Mouse (Mus musculus) layer of hippocampus, adult 9-11 months (tissue): ENCODE measurements around the gene Scamp1.

ENCODE experiments used
- DNase-seq: peaks from one replicate; pipeline ENCODE4 v3.0.0; 2022

The Scamp1 gene

DNA sequence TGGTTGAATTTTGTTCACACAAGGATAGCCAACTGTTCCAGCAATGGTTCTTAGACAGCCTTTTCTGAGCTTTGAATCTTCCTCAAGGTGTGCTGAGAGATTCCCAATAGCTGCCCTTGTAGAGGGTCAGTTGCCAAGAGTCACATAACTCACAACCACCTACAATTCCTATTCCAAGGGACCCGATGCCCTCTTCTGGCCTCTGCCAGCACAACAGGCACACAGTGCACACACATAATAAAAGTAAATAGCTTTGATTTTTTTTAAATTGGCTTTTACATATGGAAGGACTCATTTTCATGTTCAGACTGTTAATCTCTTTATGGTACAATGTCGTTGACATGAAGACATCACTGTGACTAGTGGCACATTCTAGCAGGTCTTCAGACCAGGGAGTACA is 72.9 kb downstream of the Scamp1 start:
- DNase-seq = no peak

DNA sequence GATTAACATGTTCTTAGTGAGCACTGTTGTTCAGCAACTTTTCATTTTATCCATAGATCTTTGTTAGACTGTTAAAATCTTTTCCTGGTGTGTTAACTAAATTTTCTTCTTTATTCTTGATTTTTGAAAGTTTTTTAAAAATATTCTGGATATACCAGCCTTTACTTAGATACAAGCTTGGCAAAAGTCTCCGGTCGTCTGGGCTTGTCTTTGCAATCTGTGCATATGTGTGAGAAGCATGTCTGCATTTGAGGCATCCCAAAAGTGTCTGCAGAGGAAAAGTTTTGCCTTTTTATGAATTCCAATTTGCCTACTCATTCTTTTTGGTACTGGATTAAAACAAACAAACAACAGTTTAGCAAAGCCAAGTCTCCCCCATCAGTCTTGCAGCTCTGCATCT is 73.5 kb downstream of the Scamp1 start:
- no peak for DNase-seq

DNA sequence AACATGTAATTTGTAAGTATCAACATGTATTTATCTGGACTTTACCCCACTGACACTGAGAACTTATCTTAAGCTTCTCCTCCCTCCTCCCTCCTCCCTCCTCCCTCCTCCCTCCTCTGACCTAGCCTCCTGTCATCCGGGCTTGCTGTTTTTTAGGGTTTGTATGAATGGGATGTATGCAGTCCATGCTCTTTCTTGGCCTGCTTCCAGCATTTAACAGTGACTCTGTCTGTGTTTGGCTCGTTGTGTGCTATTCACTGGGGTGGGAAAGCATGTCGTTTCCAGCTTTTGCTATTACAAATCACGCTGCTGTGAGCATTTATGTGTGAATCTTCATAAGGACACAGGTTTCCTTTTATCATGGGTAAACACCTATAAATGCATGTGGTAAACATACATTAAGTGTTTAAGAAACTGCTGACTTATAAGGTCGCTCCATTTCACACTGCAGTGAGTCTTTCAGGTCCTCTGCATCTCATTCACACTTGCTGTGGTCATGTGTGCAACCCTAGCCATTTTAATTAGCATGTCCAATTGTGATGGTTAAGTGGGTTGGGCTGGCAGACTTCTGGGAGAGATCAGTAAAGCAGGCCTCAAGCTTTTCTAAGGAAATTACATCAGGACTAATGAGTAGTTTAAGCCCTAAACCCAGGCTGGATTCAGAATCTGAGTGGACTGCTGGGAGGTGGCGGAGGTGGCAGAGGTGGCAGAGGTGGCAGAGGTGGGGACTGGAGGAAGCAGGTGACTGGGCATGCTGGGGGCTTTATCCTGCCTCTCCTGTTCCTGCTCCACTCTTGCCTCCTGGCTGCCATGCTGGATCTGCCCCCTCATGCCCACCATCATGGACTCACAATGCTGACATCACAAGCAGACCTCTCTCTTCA is 74.2 kb downstream of the Scamp1 start:
- no peak for DNase-seq

DNA sequence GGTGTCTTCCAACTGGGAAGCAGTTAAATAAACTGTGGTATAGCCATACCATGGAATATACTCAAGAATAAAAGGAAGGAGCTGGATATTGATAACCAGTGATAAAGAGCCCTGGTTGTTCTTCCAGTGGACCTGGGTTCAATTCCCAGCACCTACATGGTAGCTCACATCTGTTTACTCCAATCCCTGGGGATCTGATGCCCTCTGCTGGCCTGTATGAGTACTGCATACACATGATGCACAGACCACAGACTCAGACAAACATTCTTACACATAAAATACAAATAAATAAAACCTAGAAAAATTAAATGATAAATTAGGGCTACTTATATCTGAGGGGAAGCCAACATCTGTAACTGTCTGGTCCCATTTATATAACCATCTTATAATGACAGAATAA is 76.8 kb downstream of the Scamp1 start:
- no peak for DNase-seq

DNA sequence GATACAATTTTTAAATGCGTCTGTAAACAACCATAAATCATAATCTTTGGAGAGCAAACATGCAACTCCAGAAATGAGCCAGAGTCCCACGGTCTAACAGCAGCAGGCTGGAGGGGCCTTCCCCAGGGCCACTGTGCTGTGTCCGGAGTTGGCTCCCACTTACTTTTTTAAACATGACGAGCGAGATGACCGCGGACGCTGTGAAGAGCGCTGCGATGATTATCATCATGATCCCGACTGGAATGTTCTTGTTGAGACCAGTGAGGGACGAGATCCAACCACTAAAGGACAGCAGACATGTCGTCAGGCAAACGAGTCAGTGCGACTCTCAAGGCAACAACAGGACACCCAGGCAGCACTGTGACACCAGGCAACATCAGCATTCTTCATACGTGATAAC is 77.7 kb downstream of the Scamp1 start:
- no peak for DNase-seq

DNA sequence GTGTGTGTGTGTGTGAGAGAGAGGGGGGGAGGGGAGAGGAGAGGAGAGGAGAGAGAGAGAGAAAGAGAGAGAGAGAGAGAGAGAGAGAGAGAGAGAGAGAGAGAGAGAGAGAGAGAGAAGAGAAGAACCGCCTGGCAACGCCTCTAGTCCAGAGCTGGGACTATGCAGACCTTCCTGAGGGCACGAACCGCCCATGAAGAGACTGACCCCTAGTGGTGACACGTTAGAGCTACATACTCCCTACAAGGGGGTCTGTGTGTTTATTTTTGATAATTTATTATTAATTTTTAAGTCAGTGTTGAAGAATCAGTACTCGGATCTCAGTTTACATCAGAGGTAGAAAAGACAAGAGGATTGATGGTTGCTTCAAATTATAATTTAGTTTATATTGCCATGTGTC is 80.4 kb downstream of the Scamp1 start:
- DNase-seq = no peak

DNA sequence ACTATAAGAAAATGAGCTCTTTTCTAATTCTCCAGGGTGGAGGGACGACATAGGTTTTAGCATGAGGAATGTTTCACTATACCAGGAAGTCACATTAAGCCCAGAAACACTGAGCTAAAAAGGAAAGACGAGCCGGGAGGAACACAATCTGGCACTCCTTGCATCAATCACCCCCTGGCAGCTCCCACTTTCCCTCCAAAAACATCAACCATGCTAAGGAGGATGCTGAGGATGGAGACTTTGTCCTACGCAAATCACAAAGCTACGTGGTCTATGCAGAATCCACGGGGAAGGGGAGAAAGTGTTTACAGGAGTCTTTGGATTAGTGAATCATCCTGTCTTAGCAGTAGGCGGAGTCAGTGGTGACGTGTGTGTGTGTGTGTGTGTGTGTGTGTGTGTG is 85.8 kb downstream of the Scamp1 start:
- DNase-seq = no peak

DNA sequence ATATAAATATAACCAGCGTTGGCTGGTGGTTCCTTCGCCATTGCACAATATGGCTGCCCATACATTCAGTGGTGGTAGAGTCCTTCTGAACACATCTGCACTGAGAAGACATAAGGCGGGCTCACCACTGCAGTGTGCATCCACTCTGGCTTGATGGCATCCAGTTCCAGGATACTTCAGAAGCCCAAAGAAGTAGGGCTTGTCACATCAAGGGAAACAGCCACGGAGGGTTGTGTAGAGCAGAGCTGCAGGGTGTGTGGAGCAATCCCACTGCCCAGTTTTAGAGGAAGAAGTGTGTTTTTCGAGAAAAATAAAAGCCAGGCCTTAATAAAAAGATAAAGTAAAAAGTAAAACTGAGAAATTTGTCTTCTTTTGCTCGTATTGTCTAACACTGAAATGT is 87.0 kb downstream of the Scamp1 start:
- DNase-seq = no peak

DNA sequence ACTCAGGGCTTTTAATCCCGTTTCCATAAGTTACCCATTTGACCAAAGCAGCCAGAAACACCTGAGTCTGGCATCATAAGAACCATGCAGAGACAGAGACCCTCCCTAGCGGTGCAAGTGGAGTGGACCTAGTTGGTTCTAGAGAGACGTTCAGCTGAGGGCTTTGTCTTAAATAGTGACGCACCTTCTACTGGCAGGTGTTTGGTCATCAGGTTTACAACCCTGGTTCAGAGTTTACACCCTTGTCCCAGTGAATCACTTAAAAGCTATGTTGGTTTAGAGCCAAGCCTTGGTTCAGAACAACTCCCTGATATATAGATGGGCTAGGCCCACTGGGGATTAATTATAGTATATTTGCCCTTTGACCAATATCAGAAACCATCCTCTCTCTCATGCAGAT is 92.4 kb downstream of the Scamp1 start:
- DNase-seq = no peak

DNA sequence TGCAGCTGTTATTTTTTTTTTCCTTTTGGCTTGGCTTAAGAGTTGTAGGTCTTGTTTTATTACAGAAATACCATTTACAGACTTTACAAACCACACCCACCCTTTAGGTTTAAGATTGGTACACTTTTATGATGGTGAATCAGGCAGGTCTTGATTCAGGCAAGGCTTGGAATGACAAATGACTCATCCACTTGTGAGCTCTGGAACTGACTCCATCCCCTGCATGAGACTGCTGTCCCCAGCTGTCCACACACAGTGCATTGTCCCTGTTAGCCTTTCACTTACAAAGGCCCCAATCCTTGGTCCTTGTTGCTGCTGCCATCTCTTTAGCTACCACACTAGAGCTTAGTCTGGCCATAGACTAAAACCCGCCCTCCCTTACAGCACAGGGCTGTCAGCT is 95.3 kb downstream of the Scamp1 start:
- no peak for DNase-seq

DNA sequence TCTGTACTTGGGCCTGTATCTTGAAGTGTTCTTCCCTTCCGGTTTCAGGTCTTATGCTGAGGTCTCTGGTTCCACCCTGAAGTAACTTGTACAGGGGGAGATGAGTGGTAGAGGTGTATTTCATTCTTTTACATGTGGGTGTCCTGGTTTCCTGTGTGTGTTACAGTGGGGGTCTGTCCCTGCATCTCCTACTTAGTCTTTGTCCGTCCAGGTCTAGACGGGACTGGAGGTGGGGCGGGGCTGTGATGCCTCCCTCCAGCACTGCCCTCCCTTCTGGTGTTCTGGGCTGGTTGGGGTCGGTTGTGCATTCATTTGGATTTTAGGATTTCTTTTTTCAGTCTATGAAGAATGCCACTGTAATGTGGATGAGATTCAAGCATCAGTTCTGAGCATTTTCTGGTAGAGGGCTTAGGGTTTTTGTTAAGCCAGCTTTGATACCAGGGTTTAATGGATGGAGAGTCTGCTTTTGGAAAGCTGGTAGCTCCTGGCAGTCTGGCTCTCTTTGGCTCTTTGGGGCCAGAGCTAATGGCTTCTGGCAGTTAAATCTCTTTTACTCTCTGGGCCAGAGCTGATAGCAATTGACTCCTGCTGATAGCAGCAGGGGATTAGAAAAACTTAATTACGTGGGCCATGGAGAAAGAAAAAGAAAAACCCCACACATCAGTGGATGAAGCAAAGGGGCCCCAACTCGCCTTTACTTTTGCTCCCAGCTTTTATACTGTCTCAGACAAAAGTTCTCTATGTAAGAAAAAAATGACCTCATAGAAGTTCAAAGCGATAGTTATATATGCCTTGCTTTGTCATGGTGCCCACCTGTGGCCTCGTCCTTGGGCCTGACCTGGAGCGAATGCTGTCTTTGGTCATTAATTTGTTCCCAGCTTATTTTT is 97.2 kb downstream of the Scamp1 start:
- DNase-seq = no peak

DNA sequence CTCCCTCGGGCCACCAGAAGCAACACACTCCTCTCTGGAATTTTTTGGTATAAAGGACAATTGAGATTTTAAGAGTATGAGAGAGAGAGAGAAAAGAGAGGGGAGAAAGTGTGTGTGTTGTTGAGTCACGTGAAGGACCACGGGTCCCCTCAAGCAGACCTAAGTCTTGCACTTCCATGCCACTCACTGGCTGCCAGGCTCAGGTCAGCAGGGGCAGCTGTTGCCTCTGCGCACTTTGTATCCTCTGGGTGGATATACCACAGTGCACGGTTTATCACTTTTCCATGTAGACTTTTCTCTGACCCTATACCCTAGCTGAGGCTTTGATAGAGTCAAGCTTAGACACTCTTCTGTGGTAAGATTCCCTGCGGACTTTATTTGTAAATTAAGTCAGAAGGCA is 100.0 kb downstream of the Scamp1 start:
- DNase-seq = no peak

DNA sequence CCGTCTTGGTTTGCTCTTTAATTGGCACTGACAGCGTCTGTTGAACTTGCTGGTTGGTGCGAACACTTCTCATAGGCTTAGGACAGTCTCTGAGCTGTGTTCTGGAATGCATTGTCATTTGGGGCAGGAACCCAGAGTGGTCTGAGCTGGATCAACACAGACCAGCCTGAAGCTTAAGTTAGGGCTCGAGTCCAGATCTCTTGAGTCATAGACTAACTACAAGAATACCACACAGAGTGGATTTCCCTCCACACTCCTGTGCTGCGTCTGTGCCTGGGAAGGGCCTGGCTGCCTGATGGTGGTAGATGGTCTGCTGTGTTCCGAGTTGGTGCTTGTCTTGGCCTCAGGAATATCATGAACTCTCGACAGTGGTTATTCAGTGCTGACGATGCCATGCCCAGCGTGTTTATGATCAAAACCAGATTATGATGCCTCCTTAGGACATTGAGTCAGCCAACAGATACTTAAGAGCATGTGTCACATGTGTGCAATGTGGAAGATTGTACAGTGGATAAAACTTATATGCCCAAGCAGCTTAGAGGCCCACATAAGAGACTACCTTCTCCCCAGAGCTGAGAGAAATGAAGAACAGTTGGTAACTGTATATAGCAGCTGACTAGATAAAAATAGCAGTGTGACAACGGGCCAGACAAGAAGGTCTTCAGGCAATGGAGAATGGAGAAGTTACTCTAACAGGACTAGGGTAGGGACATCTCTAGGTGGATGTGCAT is 100.8 kb downstream of the Scamp1 start:
- no peak for DNase-seq

DNA sequence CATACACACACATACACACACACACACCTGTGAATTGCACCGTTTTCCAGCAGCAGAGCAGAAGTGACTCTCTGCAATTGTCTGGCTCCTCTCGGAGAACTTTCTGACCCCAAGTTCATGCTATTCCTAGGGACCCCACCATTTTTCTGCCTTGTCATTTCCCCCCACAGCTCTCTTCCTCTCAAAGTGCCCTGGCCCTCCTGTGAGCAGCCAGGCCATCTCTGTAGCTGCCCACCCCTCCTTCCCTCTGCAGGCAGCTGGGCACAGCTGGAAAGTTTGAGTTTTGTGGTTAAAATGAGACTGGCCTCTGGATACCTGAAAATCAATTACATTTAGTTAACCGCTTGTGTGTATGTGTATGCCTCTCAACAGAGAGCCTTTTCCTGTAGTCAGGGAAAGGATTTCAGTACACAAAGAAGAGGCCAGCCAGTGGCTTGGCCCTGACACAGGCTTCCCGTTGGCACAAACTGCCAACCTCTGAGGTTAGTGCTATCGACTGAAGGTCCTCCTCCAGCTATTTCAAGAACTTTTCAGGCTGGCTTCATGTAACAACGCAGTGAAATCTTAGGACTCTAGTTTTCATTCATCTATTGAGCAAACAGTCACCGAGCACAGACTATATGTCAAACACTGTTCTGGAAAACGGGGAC is 102.2 kb downstream of the Scamp1 start:
- DNase-seq = no peak

DNA sequence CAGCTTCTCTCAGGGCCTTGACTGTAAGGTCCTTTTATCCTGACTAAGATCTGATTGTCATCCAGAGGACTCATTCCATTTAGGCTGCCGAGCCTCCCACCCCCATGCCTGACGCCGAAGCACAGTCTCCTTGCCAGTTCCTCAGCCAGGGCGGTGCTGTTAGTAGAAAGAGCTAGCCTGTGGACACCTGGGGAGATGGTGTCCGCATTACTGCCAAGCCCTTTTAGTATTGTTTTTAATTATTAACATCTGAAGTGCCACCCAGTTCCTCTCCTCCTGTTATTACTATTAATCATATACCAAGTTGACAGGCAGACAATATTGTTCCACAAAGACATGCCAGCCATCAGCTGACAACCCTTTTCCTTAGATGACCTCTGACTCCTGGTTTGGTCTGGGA is 103.6 kb downstream of the Scamp1 start:
- no peak for DNase-seq

DNA sequence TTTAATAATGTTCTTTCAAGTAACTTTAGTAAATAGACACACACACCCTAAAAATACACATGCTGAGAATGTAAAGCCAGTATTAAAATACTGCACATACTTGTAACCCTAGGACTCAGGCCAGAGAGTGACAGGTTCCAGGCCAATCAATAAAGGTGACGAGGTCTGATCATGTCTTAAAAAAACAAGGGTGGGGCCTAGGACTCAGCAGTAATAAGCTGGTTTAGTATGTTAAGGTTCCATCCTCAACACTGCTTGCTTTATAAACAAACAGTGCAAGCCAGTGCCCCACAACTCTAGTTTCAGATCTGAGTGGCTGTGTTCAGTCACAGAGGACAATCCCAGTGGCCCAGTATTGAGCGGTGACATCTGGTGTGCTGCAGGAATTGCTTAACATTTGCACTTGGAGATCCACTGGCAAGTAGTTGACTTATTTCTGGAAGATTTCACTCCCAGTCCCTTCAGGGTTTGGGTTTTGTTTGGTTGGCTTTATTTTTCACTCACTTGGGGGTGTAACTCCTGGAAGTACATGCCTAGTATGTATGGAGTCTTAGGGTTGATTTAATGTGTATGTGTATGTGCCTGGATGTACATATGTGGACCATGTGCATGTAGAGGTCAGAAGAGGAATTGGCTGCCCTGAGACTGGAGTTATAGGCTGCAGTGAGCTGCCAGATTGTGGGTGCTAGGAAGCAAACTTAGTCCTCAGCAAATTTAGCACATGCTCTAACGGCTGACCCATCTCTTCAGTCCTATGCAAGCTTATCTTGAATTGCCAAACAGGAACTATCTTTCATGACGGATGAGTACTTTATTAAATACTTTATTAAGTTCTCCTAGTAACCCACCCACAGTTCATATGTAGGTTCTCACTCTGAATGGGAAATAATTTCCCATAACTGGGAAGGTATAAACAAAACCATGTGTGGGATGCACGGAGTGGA is 104.9 kb downstream of the Scamp1 start:
- DNase-seq = no peak

DNA sequence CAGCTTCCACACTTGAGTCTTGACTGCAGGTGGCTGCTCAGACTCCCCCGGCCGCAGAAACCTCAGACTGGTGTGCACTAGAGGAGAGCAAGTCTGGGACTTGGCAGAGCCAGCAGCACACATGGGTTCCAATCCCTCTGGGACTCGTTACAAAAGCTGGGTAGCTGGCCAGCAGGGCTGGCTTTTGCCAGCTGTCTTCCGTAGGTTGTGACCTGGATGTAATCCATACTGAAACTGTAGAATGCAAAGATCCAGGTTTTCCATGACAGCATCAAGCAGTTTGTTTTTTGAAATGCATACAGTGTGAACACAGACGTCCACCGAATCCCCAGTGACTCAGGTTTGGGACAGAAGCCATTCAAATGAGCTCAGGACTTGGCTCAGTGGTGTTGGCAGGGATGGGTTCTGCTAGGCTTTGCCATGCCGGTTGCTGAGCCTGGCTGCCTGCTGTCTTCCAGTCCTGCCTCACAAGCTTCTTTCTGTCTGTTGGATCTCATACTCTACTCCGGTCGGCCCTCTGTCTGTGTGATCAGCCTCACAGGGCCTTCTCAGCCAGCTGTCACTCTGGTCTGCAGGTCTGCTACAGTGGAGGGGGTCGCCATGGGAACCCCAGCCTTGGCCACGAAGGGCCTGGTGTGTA is 107.1 kb downstream of the Scamp1 start:
- peak; percentile 91 for DNase-seq

DNA sequence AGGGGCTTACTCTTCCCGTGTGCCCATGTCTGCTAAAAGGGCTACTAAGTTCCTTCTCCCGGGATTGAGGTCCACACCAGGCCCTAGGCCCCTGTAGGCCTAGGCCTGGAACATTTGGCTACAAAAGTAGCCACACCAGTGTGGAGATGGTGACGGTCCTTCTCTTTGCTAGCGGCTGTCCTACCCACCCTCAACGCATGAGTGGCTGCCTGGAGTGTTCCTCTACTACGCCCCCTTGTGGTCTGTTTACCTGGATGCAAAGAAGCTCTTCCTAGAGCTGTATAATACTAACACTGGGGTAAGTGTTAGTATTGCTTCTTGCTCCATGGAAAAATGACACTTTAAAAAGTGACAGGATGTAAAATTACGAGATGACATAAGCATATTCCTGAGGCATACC is 108.5 kb downstream of the Scamp1 start:
- DNase-seq = peak; percentile 47

DNA sequence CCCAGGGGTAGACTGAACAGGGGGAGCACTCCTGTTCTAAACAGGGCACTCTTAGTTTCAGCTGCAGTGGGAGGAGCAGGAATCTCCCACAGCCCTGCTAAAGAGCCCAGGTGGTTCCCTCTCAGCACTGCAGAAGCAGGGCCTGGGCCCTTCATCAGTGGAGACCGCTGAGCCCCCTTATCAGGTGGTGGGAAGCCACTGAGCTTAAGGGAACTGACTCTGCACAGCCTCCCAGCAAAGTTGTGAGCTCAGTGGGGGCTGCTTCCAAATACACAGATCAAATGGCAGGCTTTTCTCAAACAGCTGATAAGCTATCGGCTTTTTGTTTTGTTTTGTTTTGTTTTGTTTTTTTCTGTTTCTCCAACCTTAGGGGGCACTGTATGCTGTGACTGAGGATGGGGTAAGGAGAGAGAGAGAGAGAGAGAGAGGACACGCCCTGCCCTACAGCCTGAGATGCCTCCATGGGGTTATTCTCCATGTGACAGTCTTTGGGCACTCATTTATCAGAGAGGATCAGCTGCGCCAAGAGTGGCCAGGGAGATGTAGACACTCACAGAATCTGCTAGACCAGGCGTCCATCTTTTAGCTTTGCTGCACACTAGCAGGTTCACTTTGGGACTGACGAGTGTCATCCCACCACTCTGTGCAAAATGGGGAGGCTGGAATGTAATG is 110.1 kb downstream of the Scamp1 start:
- no peak for DNase-seq

DNA sequence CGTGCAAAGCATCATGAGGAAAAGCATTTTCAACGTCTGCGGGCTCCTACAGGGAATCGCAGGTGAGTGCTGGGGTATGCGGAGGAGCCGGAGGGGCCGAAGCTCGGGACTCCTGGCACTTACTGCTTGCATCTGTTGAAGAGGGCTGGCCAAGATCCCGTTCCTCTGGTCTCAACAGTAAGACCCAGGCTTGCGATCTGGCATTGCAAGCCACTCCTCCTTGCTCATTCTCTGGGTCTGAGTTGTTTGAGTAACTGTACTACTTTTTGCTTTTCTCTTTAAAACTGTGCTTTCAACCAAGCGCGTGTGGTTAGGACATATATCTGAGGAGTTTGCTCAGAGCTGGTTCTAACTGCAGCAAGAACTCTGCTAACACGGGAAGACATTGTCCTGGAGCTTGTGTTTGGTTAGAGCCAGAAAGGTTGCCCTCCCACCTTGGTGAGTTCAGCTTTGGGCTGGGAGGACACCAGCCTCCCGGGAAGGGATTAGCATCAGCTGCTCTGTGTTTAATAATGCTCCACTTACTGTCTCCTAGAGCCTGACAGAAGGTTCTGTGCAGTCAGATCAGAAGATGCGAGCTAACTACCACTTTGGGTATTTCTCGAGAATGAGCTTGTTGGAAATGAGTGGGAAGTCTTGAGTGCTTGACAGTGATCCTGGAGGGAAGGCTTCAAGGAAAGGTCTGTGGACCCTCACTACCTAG is 110.9 kb downstream of the Scamp1 start:
- DNase-seq = no peak
